Mouse (Mus musculus) neural tube, embryonic 14.5 days (tissue): ENCODE results near the gene Gtf2h1. TPM values are rescaled to one million over a fixed set of nuclear protein-coding genes. Genes with fewer than 3 reads are reported as not detected.
A peak's percentile ranks its signal among the peaks of the same experiment; 100 is the strongest.

Experiments used
- ATAC-seq: fragments of 200-750 bp; cut with Nextera tagmentation; 2 replicates; pipeline ENCODE4 v1.8.0; 2017; ENCODE audit warnings: low read depth, mild to moderate bottlenecking, moderate TSS enrichment, moderate library complexity
- H3K27ac ChIP-seq: fragments of 300-500 bp; sonication (generic); 2 replicates; pipeline ENCODE4 v1.5.1; 2014; ENCODE audit warnings: low read depth, mild to moderate bottlenecking, control low read depth, low read length, moderate library complexity, mixed read lengths
- H3K27me3 ChIP-seq: fragments of 300-500 bp; sonication (generic); 2 replicates; pipeline ENCODE4 v1.6.1; 2014; ENCODE audit warnings: low read length; ENCODE audit not compliant: control insufficient read depth, insufficient read depth
- H3K36me3 ChIP-seq: fragments of 300-500 bp; sonication (generic); 2 replicates; pipeline ENCODE4 v1.6.1; 2014; ENCODE audit warnings: low read length, mixed read lengths; ENCODE audit not compliant: control insufficient read depth, insufficient read depth
- H3K4me1 ChIP-seq: fragments of 300-500 bp; sonication (generic); 2 replicates; pipeline ENCODE4 v1.6.1; 2014; ENCODE audit warnings: low read length; ENCODE audit not compliant: control insufficient read depth, insufficient read depth
- H3K4me2 ChIP-seq: fragments of 300-500 bp; sonication (generic); 2 replicates; pipeline ENCODE4 v1.6.1; 2014; ENCODE audit warnings: mild to moderate bottlenecking, low read depth, low read length, control low read depth
- H3K4me3 ChIP-seq: fragments of 300-500 bp; sonication (generic); 2 replicates; pipeline ENCODE4 v1.5.1; 2014; ENCODE audit warnings: low read depth, low read length, control low read depth, mixed read lengths
- H3K9ac ChIP-seq: fragments of 300-500 bp; sonication (generic); replicated peaks from 2 replicates; pipeline ENCODE4 v1.6.1; 2014; ENCODE audit warnings: low read depth, mild to moderate bottlenecking, control low read depth, low read length, mixed read lengths
- H3K9me3 ChIP-seq: fragments of 300-500 bp; sonication (generic); 2 replicates; pipeline ENCODE4 v1.6.1; 2016; ENCODE audit warnings: low read length; ENCODE audit not compliant: control insufficient read depth
- WGBS: fragments of 180-500 bp; shearing (Covaris S2); extraction: QIAGEN DNeasy Blood & Tissue Kit; methylation state at CpG from one replicate; pipeline ENCODE4 v1.1.7; 2014; 5-methylcytosine and 5-hydroxymethylcytosine counted together
- polyA plus RNA-seq: library from polyadenylated mRNA; unstranded; fragments of >200 nt; fragmentation: Nextera tagmentation; extraction: Ambion mirVana; gene quantifications from 2 replicates; pipeline ENCODE4 v1.2.1, GENCODE M21; 2014

Gene Gtf2h1
- polyA plus RNA-seq: 40.5 and 44.9 TPM in 2 replicates

DNA sequence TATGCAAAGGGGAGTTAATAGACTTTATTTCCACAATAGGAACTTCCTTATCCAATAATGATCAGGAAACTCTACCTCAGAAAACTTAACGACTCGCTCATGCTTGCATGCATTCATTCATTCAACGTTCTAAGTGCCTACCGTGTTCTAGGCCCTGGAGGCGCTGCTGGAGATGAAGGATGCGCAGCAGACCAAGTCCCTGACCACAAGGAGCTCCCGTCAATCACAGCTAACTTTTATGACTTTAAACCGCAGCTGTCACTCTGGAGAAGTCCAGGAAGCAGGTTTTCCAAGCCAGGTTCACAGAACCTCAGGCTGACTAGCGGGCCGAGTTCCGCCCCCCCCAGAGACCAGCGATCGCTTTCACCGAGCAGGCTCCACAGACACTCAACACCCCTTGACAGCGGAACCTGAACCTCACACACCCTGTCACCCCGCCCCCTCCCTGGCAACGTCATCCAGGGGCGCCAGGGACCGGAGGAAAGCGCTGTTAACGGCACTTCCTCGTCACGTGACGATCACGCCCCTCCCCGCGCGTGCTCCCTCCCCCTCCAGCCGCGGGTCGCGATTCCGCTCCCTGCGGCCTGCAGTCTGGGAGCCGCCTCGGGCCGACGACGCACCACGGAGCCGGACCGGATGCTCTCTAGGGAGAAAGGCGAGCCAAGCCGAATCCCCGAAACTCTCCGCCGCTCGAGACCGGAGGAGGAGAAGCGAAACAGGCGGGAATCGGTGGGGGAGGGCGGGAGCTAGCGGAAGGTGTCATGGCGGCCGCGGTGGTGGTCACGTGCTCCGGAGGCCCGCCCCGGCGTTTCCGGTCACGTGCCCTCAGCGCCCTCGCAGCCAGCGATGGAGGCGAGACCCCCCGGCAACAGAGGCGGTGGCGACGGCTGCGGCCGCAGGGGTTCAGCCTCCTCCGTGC is at the start of gene Gtf2h1, which contains the start of gene Hps5:
Gene Gtf2h1, plus strand, starts transcription at position 817 of the 919 bp plus-strand sequence.
Gene Hps5, minus strand, starts transcription at position 778 of the 919 bp plus-strand sequence.
- Histone ChIP-seq H3K36me3 (0 out of 2 replicates have a peak, but pooled peaks cover 2% of the 10 kb centered on the region), H3K4me3 (peak within 1 kb of the TSS; percentile 92), H3K9me3 (no peaks in the 10 kb centered on the region), H3K9ac (peak within 1 kb of the TSS; percentile 96), H3K4me2 (peak within 1 kb of the TSS; percentile 84), H3K4me1 (peaks cover 23% of the 10 kb centered on the region), H3K27me3 (no peaks in the 10 kb centered on the region), H3K27ac (peak within 1 kb of the TSS; percentile 88)
- ATAC-seq: peak; percentile 99
- under 1% methylated on average over 67 of the region's 75 CpGs for WGBS

GRCm38 (mm10) chr7:46746381-46746780 is 49.5 kb upstream of the Gtf2h1 start:
- H3K36me3 ChIP-seq: no peaks in the 10 kb centered on the region
- H3K9ac ChIP-seq: no peak overlapping the region
- no peaks in the 10 kb centered on the region for H3K4me1 ChIP-seq
- no peaks in the 10 kb centered on the region for H3K9me3 ChIP-seq
- WGBS: 86% methylated on average over 7 of the region's 7 CpGs
- no peak for ATAC-seq
- H3K27ac ChIP-seq: no peak overlapping the region
- no peak overlapping the region for H3K4me3 ChIP-seq
- H3K4me2 ChIP-seq: no peak overlapping the region
- no peaks in the 10 kb centered on the region for H3K27me3 ChIP-seq

- no peaks in the 10 kb centered on the region for H3K36me3 ChIP-seq
- H3K4me2 ChIP-seq: no peak overlapping the region
- H3K4me1 ChIP-seq: no peaks in the 10 kb centered on the region
- no peak overlapping the region for H3K4me3 ChIP-seq
- no peak overlapping the region for H3K27ac ChIP-seq
- H3K9me3 ChIP-seq: no peaks in the 10 kb centered on the region
- H3K9ac ChIP-seq: no peak overlapping the region
- no peak for ATAC-seq
- 31% methylated on average over 3 of the region's 3 CpGs for WGBS
- no peaks in the 10 kb centered on the region for H3K27me3 ChIP-seq
Measured at GRCm38 (mm10) chr7:46748459-46748858, 47.4 kb upstream of the Gtf2h1 start.

GRCm38 (mm10) chr7:46751490-46751889 is 44.4 kb upstream of the Gtf2h1 start, which contains the start of gene Saa2:
TSS of gene Saa2 (plus strand) at chr7:46751790.
- Histone ChIP-seq H3K9me3 (no peaks in the 10 kb centered on the region), H3K9ac (no peak within 1 kb of the TSS), H3K4me3 (no peak within 1 kb of the TSS), H3K4me1 (no peaks in the 10 kb centered on the region), H3K36me3 (no peaks in the 10 kb centered on the region), H3K27ac (no peak within 1 kb of the TSS), H3K27me3 (no peaks in the 10 kb centered on the region), H3K4me2 (no peak within 1 kb of the TSS)
- no peak for ATAC-seq
- WGBS: 80% methylated on average over 3 of the region's 3 CpGs

DNA sequence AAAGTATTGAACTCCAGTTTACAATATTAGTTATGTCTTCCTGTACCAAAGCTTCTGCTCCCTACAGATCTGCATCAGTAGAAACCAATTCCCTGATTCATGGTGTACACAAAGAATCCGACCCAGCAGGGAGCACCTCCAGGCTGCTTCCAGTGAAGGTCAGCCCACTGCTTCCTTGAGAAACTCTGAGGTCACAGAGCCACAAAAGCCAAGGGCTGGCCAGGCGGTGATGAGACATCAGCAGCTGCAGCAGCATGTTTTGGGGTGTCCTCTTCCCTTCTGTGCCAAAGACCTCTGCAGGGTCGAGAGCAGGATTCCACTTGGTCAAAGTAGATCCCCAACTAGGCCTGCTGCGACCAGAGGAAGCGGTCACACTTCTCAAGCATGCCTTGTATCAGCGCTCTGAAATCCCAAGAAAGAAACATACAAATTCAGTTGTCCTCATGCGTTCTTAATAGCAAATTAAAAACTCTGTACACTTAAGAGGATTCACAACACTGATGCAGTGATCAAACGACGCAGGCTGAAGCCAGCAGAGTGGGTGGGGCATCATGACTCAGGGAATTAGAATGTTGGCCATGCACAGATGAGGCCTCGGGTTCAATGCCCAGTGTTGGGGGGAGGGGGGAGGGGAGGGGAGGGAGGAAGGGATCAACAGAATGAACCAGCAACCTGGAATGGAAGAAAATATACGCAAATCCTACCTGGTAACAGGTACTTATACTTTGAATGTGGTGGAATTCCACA is 34.7 kb upstream of the Gtf2h1 start:
- Histone ChIP-seq H3K9me3 (no peaks in the 10 kb centered on the region), H3K9ac (no peak overlapping the region), H3K36me3 (peaks cover 38% of the 10 kb centered on the region), H3K4me2 (no peak overlapping the region), H3K27me3 (no peaks in the 10 kb centered on the region), H3K27ac (no peak overlapping the region), H3K4me1 (no peaks in the 10 kb centered on the region), H3K4me3 (no peak overlapping the region)
- 74% methylated on average over 11 of the region's 11 CpGs for WGBS
- ATAC-seq: no peak

- H3K4me3 ChIP-seq: no peak overlapping the region
- peaks cover 39% of the 10 kb centered on the region for H3K36me3 ChIP-seq
- no peaks in the 10 kb centered on the region for H3K9me3 ChIP-seq
- no peak overlapping the region for H3K27ac ChIP-seq
- WGBS: 93% methylated on average over 5 of the region's 5 CpGs
- ATAC-seq: no peak
- no peaks in the 10 kb centered on the region for H3K4me1 ChIP-seq
- H3K4me2 ChIP-seq: no peak overlapping the region
- H3K9ac ChIP-seq: no peak overlapping the region
- H3K27me3 ChIP-seq: no peaks in the 10 kb centered on the region
Measured at GRCm38 (mm10) chr7:46762601-46763000, 33.3 kb upstream of the Gtf2h1 start.

GRCm38 (mm10) chr7:46764672-46765071 is 31.2 kb upstream of the Gtf2h1 start:
- no peaks in the 10 kb centered on the region for H3K9me3 ChIP-seq
- no peaks in the 10 kb centered on the region for H3K4me1 ChIP-seq
- no peak overlapping the region for H3K27ac ChIP-seq
- no peaks in the 10 kb centered on the region for H3K27me3 ChIP-seq
- peaks cover 60% of the 10 kb centered on the region for H3K36me3 ChIP-seq
- ATAC-seq: no peak
- no peak overlapping the region for H3K4me3 ChIP-seq
- no peak overlapping the region for H3K9ac ChIP-seq
- 92% methylated on average over 8 of the region's 8 CpGs for WGBS
- no peak overlapping the region for H3K4me2 ChIP-seq

DNA sequence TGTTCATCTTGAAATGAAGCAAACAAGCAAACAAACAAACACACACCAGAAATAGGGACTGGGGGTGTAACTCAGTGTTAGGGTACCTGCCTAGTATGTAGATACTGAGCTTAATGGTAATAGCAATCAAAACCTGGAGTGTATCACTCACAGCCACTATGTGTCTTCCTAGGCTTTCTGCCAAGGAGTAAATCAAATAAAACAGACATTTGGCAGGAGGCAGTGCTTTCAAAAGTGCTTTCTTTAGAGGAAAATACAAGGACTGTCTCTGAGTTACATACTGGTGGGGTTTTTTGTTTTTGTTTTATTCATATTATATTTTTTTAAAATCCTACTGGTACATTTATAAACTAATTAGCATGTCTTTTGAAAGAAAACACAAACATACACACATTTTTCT is 28.5 kb upstream of the Gtf2h1 start:
- no peak for ATAC-seq
- Histone ChIP-seq H3K9ac (no peak overlapping the region), H3K36me3 (peaks cover 64% of the 10 kb centered on the region), H3K27me3 (no peaks in the 10 kb centered on the region), H3K4me2 (no peak overlapping the region), H3K4me1 (no peaks in the 10 kb centered on the region), H3K27ac (no peak overlapping the region), H3K9me3 (no peaks in the 10 kb centered on the region), H3K4me3 (no peak overlapping the region)

GRCm38 (mm10) chr7:46768451-46768850 is 27.5 kb upstream of the Gtf2h1 start:
- Histone ChIP-seq H3K9me3 (no peaks in the 10 kb centered on the region), H3K27me3 (no peaks in the 10 kb centered on the region), H3K9ac (no peak overlapping the region), H3K27ac (no peak overlapping the region), H3K4me2 (no peak overlapping the region), H3K4me3 (no peak overlapping the region), H3K36me3 (peaks cover 61% of the 10 kb centered on the region), H3K4me1 (no peaks in the 10 kb centered on the region)
- ATAC-seq: no peak
- WGBS: 95% methylated on average over 7 of the region's 7 CpGs
